Mouse (Mus musculus) midbrain, embryonic 13.5 days (tissue): ENCODE data around the gene Dnpep. TPM values are rescaled to one million over a fixed set of nuclear protein-coding genes. Genes with fewer than 3 reads are reported as not detected.

Experiments used
- ATAC-seq: fragments of 200-750 bp; cut with Nextera tagmentation; 2 replicates; pipeline ENCODE4 v1.8.0; 2017; ENCODE audit warnings: mild to moderate bottlenecking, moderate TSS enrichment, moderate library complexity
- H3K27ac ChIP-seq: fragments of 300-500 bp; sonication (generic); 2 replicates; pipeline ENCODE4 v1.5.1; 2015; ENCODE audit warnings: inconsistent platforms, mild to moderate bottlenecking, moderate library complexity
- H3K27me3 ChIP-seq: fragments of 300-500 bp; sonication (generic); 2 replicates; pipeline ENCODE4 v1.6.1; 2015; ENCODE audit warnings: mild to moderate bottlenecking, inconsistent platforms
- H3K36me3 ChIP-seq: fragments of 300-500 bp; sonication (generic); 2 replicates; pipeline ENCODE4 v1.6.1; 2015; ENCODE audit warnings: mild to moderate bottlenecking, inconsistent platforms
- H3K4me1 ChIP-seq: fragments of 300-500 bp; sonication (generic); replicated peaks from 2 replicates; pipeline ENCODE4 v1.6.1; 2015; ENCODE audit warnings: inconsistent platforms
- H3K4me2 ChIP-seq: fragments of 300-500 bp; sonication (generic); replicated peaks from 2 replicates; pipeline ENCODE4 v1.6.1; 2015; ENCODE audit warnings: moderate library complexity, mild to moderate bottlenecking, inconsistent platforms
- H3K4me3 ChIP-seq: fragments of 300-500 bp; sonication (generic); replicated peaks from 2 replicates; pipeline ENCODE4 v1.5.1; 2015; ENCODE audit warnings: mild to moderate bottlenecking, inconsistent platforms
- H3K9ac ChIP-seq: fragments of 300-500 bp; sonication (generic); replicated peaks from 2 replicates; pipeline ENCODE4 v1.6.1; 2015; ENCODE audit warnings: mild to moderate bottlenecking, inconsistent platforms
- H3K9me3 ChIP-seq: fragments of 300-500 bp; sonication (generic); 2 replicates; pipeline ENCODE4 v1.6.1; 2016; ENCODE audit warnings: mild to moderate bottlenecking, inconsistent platforms
- WGBS: fragments of 180-500 bp; shearing (Covaris S2); methylation state at CpG from one replicate; pipeline ENCODE4 v1.1.7; 2015; 5-methylcytosine and 5-hydroxymethylcytosine counted together
- polyA plus RNA-seq: library from polyadenylated mRNA; unstranded; fragments of >200 nt; fragmentation: Nextera tagmentation; extraction: Ambion mirVana; gene quantifications from 2 replicates; pipeline ENCODE4 v1.2.1, GENCODE M21; 2015

Gene Dnpep
- polyA plus RNA-seq, 1 experiment from 2014 or later: 161 TPM

DNA sequence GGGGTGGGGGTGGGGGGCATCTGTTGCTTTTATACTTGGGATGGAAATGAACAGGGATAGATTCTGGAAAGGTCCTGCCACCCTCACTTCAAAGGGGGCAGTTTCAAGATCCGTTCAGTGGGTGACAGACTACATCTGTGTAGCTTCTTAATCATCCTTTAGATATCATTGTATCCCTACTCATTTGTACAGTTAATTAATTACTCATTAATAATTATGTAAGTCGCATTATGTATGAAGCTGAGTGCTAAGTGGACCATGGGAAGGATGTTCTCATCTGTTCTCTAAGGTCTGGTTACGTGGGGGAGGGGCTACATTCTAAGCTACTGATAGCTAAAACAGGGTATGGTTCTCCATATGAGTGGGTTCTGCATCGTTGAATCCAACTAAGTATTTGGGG lies 946 bp upstream of the Dnpep start:
- peaks cover 20% of the 10 kb centered on the region for H3K36me3 ChIP-seq
- H3K9ac ChIP-seq: no peak overlapping the region
- no peak overlapping the region for H3K4me3 ChIP-seq
- H3K27me3 ChIP-seq: no peaks in the 10 kb centered on the region
- ATAC-seq: no peak
- WGBS: 90% methylated on average over 4 of the region's 4 CpGs
- no peaks in the 10 kb centered on the region for H3K9me3 ChIP-seq
- peaks cover 13% of the 10 kb centered on the region for H3K4me1 ChIP-seq
- no peak overlapping the region for H3K27ac ChIP-seq
- H3K4me2 ChIP-seq: no peak overlapping the region

DNA sequence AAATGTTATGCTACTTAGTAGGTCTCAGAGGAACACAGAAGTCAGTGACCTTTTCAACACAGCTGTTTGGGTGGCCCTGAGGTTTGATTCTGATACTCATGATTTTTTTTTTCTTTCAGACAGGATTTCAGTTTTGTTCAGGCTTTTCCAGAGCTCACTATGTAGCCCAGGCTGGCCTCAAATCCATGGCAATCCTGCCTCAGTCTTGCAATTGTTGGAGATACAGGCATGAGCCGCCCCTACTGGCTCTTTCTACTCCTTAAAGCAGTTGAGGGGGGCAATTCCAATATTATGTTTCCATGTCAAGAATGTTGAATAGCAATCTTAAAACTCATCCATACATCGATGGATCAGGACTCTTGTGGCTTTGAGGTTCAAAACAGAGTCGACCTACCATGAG lies 511 bp upstream of the Dnpep start:
- H3K36me3 ChIP-seq: peaks cover 24% of the 10 kb centered on the region
- peak overlapping the region; percentile 70 for H3K27ac ChIP-seq
- peak overlapping the region; percentile 25; the same call in 1 of the 2 replicates for H3K4me3 ChIP-seq
- no peak overlapping the region for H3K9ac ChIP-seq
- no peaks in the 10 kb centered on the region for H3K27me3 ChIP-seq
- peak overlapping the region; percentile 26 for H3K4me2 ChIP-seq
- no peaks in the 10 kb centered on the region for H3K9me3 ChIP-seq
- 62% methylated on average over 3 of the region's 3 CpGs for WGBS
- ATAC-seq: no peak
- H3K4me1 ChIP-seq: peaks cover 13% of the 10 kb centered on the region

- peaks cover 39% of the 10 kb centered on the region for H3K36me3 ChIP-seq
- ATAC-seq: no peak; the same call in 1 of the 2 replicates
- no peaks in the 10 kb centered on the region for H3K9me3 ChIP-seq
- H3K4me1 ChIP-seq: peaks cover 13% of the 10 kb centered on the region
- H3K27me3 ChIP-seq: no peaks in the 10 kb centered on the region
- peak overlapping the region; percentile 81 for H3K4me2 ChIP-seq
- peak overlapping the region; percentile 74 for H3K9ac ChIP-seq
- WGBS: under 1% methylated on average over 20 of the region's 20 CpGs
- peak overlapping the region; percentile 87 for H3K27ac ChIP-seq
- H3K4me3 ChIP-seq: peak overlapping the region; percentile 62
Measured at GRCm38 (mm10) chr1:75316861-75317240, 939 bp downstream of the Dnpep start.

GRCm38 (mm10) chr1:75315456-75316365 lies 2.1 kb downstream of the Dnpep start:
- peaks cover 50% of the 10 kb centered on the region for H3K36me3 ChIP-seq
- ATAC-seq: no peak
- no peak overlapping the region for H3K27ac ChIP-seq
- no peaks in the 10 kb centered on the region for H3K27me3 ChIP-seq
- H3K9me3 ChIP-seq: no peaks in the 10 kb centered on the region
- WGBS: 87% methylated on average over 29 of the region's 29 CpGs
- H3K9ac ChIP-seq: peak overlapping the region; percentile 74
- H3K4me1 ChIP-seq: peaks cover 13% of the 10 kb centered on the region
- H3K4me2 ChIP-seq: peak overlapping the region; percentile 81
- peak overlapping the region; percentile 62 for H3K4me3 ChIP-seq

- Histone ChIP-seq H3K4me3 (no peak overlapping the region), H3K9ac (no peak overlapping the region), H3K36me3 (peaks cover 57% of the 10 kb centered on the region), H3K4me2 (no peak overlapping the region), H3K27me3 (no peaks in the 10 kb centered on the region), H3K9me3 (no peaks in the 10 kb centered on the region), H3K27ac (no peak overlapping the region), H3K4me1 (peaks cover 13% of the 10 kb centered on the region)
- ATAC-seq: no peak
- 94% methylated on average over 6 of the region's 6 CpGs for WGBS
Measured at GRCm38 (mm10) chr1:75315011-75315410, 2.8 kb downstream of the Dnpep start.

DNA sequence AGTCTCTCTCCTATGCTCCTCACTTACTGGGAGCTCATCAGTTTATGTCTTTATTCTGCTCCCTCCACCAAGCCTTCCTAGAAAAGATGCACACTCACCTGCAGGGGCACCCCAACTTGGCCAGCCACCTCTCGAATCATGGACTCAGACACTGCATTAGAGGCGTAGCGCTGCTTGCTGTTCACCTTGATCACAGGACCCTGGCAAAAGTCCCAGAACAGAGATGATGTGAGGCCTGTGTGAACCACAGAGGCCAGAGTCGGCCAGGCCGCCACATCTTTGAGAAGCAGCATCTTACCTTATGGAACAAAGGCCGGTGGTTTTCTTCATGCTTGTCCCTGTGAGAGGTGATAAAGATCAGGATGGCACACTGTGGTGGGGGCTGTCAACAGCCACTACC lies 6.1 kb downstream of the Dnpep start:
- Histone ChIP-seq H3K4me3 (no peak overlapping the region), H3K4me1 (peaks cover 9% of the 10 kb centered on the region), H3K9me3 (no peaks in the 10 kb centered on the region), H3K36me3 (peaks cover 88% of the 10 kb centered on the region), H3K9ac (no peak overlapping the region), H3K27ac (no peak overlapping the region), H3K4me2 (no peak overlapping the region), H3K27me3 (no peaks in the 10 kb centered on the region)
- 94% methylated on average over 6 of the region's 6 CpGs for WGBS
- no peak for ATAC-seq

DNA sequence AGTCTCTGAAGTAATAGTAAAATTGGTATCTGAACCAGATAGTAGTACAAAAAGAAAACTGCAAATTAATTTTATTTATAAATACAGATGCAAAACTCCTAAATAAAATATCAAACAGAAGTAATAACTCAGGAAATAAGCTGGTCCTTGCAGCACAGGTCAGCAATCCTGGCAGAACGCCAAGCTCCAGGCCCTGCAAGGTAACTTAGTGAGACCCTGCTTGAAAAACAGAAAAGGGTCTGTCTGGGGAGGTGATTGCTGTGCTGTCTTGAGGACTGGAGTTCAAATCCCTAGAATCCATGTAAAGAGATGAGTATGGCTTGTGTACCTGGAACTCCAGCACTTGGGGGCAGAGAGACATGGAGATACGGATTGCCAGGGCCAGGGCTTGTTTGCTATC lies 13.1 kb downstream of the Dnpep start:
- WGBS: 81% methylated on average over 2 of the region's 2 CpGs
- no peak for ATAC-seq
- Histone ChIP-seq H3K4me2 (no peak overlapping the region), H3K9ac (no peak overlapping the region), H3K4me1 (no peaks in the 10 kb centered on the region), H3K4me3 (no peak overlapping the region), H3K27me3 (no peaks in the 10 kb centered on the region), H3K9me3 (no peaks in the 10 kb centered on the region), H3K36me3 (peaks cover 31% of the 10 kb centered on the region), H3K27ac (no peak overlapping the region)

- H3K9me3 ChIP-seq: no peaks in the 10 kb centered on the region
- no peaks in the 10 kb centered on the region for H3K36me3 ChIP-seq
- H3K4me2 ChIP-seq: no peak overlapping the region
- H3K9ac ChIP-seq: no peak overlapping the region
- H3K4me3 ChIP-seq: no peak overlapping the region
- peaks cover 12% of the 10 kb centered on the region for H3K4me1 ChIP-seq
- H3K27me3 ChIP-seq: no peaks in the 10 kb centered on the region
- no peak for ATAC-seq
- WGBS: 88% methylated on average over 5 of the region's 5 CpGs
- H3K27ac ChIP-seq: no peak overlapping the region
Measured at GRCm38 (mm10) chr1:75294294-75294693, 23.5 kb downstream of the Dnpep start.

GRCm38 (mm10) chr1:75293331-75293701 lies 24.5 kb downstream of the Dnpep start:
- Histone ChIP-seq H3K27ac (peak overlapping the region; percentile 30), H3K27me3 (no peaks in the 10 kb centered on the region), H3K9ac (0 out of 2 replicates have a peak overlapping the region, but pooled peaks have one; percentile 33), H3K4me1 (peaks cover 22% of the 10 kb centered on the region), H3K9me3 (no peaks in the 10 kb centered on the region), H3K4me2 (no peak overlapping the region), H3K4me3 (no peak overlapping the region), H3K36me3 (no peaks in the 10 kb centered on the region)
- no peak for ATAC-seq
- WGBS: 80% methylated on average over 5 of the region's 5 CpGs

- Histone ChIP-seq H3K4me2 (no peak overlapping the region), H3K4me1 (peaks cover 28% of the 10 kb centered on the region), H3K9me3 (no peaks in the 10 kb centered on the region), H3K4me3 (no peak overlapping the region), H3K27me3 (no peaks in the 10 kb centered on the region), H3K27ac (peak overlapping the region; percentile 30; the same call in 1 of the 2 replicates), H3K36me3 (no peaks in the 10 kb centered on the region), H3K9ac (0 out of 2 replicates have a peak overlapping the region, but pooled peaks have one; percentile 33)
- WGBS: 67% methylated on average over 12 of the region's 12 CpGs
- ATAC-seq: no peak
Measured at GRCm38 (mm10) chr1:75292476-75293330, 25.1 kb downstream of the Dnpep start.

DNA sequence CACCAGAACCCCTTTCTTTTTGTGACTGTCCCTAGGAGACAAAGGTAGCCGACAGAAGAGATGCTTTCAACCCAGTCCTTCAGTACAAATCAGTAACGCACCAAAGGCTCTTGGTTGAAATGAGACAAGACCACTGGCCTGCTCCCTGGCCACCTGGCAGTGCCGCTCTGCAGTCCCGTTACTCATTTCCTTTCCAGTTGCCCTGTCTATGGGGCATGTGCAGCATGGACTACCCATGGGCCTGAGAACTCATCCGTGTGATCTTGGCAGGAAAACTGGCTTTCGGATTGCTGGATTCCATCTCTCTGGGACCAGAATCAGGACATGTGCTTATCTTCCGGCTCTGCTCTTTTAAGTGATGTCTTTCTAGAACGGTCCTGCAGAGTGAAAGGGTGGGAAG lies 26.5 kb downstream of the Dnpep start:
- Histone ChIP-seq H3K27me3 (no peaks in the 10 kb centered on the region), H3K36me3 (no peaks in the 10 kb centered on the region), H3K27ac (no peak overlapping the region), H3K4me2 (no peak overlapping the region), H3K4me1 (peaks cover 28% of the 10 kb centered on the region), H3K9ac (no peak overlapping the region), H3K9me3 (no peaks in the 10 kb centered on the region), H3K4me3 (no peak overlapping the region)
- no peak for ATAC-seq
- 84% methylated on average over 8 of the region's 8 CpGs for WGBS

GRCm38 (mm10) chr1:75290582-75290981 lies 27.2 kb downstream of the Dnpep start:
- no peaks in the 10 kb centered on the region for H3K27me3 ChIP-seq
- no peaks in the 10 kb centered on the region for H3K36me3 ChIP-seq
- no peak overlapping the region for H3K4me2 ChIP-seq
- ATAC-seq: peak; percentile 34
- peaks cover 28% of the 10 kb centered on the region for H3K4me1 ChIP-seq
- no peak overlapping the region for H3K9ac ChIP-seq
- no peak overlapping the region for H3K4me3 ChIP-seq
- H3K27ac ChIP-seq: peak overlapping the region; percentile 94
- H3K9me3 ChIP-seq: no peaks in the 10 kb centered on the region
